ENCODE assay signal across 9 mouse cellular contexts in the genomic region with DNA sequence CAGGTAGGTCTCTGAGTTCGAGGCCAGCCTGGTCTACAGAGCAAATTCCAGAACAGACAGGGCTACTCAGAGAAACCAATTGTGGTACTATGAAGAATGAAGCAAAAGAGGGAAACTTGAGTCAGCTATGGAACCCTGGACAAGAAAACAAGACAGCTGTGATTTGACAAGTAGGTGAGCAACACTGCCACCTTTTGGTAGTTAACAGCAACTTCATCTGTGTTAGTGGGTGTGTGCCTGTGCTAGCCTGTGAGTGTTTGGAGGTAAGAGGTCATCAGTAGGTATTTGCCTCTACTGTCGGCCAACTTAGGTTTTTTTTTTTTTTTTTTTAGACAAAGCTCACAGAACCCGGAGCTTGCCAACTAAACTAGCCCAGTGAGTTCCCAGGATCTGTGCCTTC. TPM values are rescaled to one million over a fixed set of nuclear protein-coding genes. Genes with fewer than 3 reads are reported as not detected.
A peak's percentile ranks its signal among the peaks of the same experiment; 100 is the strongest.
DNase-seq lines count a peak whose midpoint lies in the region; ATAC-seq lines count a peak whose summit lies in the region.
"Had no signal": no experiment of that assay in that cellular context is flagged by ENCODE, and none has a peak within 500 bp of the region (broad histone marks: within the 10 kb centered on the region; RNA-seq: fewer than 3 reads in every experiment).

No protein-coding gene starts in this region.

- ATAC-seq in granulocyte monocyte progenitor cell, adult 5-6 weeks (replicated peaks; ENCODE audit: poor library complexity, severe bottlenecking), result peak; percentile 64

- DNase-seq in kidney, adult 9 months, result peak; percentile 31
- no peak for DNase-seq in kidney, postnatal 14 days
- DNase-seq in B cell, adult 2 months, result peak; percentile 24 to 34
- DNase-seq in R1 (ENCODE audit: low read depth, low spot score), result peak; percentile 87
- no peak for DNase-seq in Muller cell, postnatal 12 days (ENCODE audit: inconsistent ontology term)
- no peak for DNase-seq in urinary bladder, postnatal 36 days (ENCODE audit: low spot score in 2 of 2)
- DNase-seq in adrenal gland, postnatal 36 days, result no peak

RNA-seq across cellular contexts. Expression of gene Pmis2, which starts 2.2 kb away (rescaled TPM):
- not detected in 2 replicates for total RNA-seq in granulocyte monocyte progenitor cell, adult 5-6 weeks (2014; fragmentation: Nextera tagmentation)
- not detected in 2 replicates for total RNA-seq in granulocyte monocyte progenitor cell, adult 5-6 weeks (2017)
- total RNA-seq in adrenal gland, postnatal 36 days (2021), result not detected

RNA-seq across cellular contexts. Expression of gene Haus5, which starts 4.4 kb away (rescaled TPM):
- 39.1 and 43.7 TPM in 2 replicates for total RNA-seq in granulocyte monocyte progenitor cell, adult 5-6 weeks (2014; fragmentation: Nextera tagmentation)
- 18.4 and 33.2 TPM in 2 replicates for total RNA-seq in granulocyte monocyte progenitor cell, adult 5-6 weeks (2017)
- total RNA-seq in adrenal gland, postnatal 36 days (2021), result 10 to 100 TPM; 10.1 to 10.5 TPM

RNA-seq across cellular contexts. Expression of gene Rbm42, which starts 19.1 kb away (rescaled TPM):
- 45.7 and 57.1 TPM in 2 replicates for total RNA-seq in granulocyte monocyte progenitor cell, adult 5-6 weeks (2014; fragmentation: Nextera tagmentation)
- total RNA-seq in granulocyte monocyte progenitor cell, adult 5-6 weeks (2017), result 38.3 and 48.0 TPM in 2 replicates
- 10 to 100 TPM; 83.0 to 88.1 TPM for total RNA-seq in adrenal gland, postnatal 36 days (2021)

RNA-seq across cellular contexts. Expression of gene 2200002J24Rik, which starts 29.5 kb away (rescaled TPM):
- not detected in 2 replicates for total RNA-seq in granulocyte monocyte progenitor cell, adult 5-6 weeks (2014; fragmentation: Nextera tagmentation)
- total RNA-seq in granulocyte monocyte progenitor cell, adult 5-6 weeks (2017), result not detected in 2 replicates
- 1 to 10 TPM; 4.8 to 6.3 TPM for total RNA-seq in adrenal gland, postnatal 36 days (2021)
- total RNA-seq: gastrocnemius, adult 8-10 months had no signal

RNA-seq across cellular contexts. Expression of gene Etv2, which starts 33.6 kb away (rescaled TPM):
- total RNA-seq in granulocyte monocyte progenitor cell, adult 5-6 weeks (2014; fragmentation: Nextera tagmentation), result not detected in 2 replicates
- total RNA-seq in granulocyte monocyte progenitor cell, adult 5-6 weeks (2017), result not detected in 2 replicates
- not detected for total RNA-seq in adrenal gland, postnatal 36 days (2021)
- total RNA-seq: gastrocnemius, adult 8-10 months had no signal

Comparison
In these comparisons a context has a peak if more than half of its experiments do, and no peak if none do; other contexts are left out.
1. DNase-seq: peak in kidney, adult 9 months (single experiment), B cell, adult 2 months (2 of 2) and R1 (single experiment); none in kidney, postnatal 14 days (single experiment), Muller cell, postnatal 12 days (single experiment), urinary bladder, postnatal 36 days (0 of 2) and adrenal gland, postnatal 36 days (0 of 2).